Mouse (Mus musculus) inflammation-experienced regulatory T-cells, adult 16 weeks (primary cell): ENCODE measurements around the gene Taf13. TPM values are rescaled to one million over a fixed set of nuclear protein-coding genes. Genes with fewer than 3 reads are reported as not detected.

Source experiments
- polyA plus RNA-seq: library from polyadenylated mRNA; unstranded; fragments of 100-300 nt; shearing (Covaris generic); gene quantifications from one replicate; pipeline ENCODE4 v1.2.1, GENCODE M21; 2017

Gene Taf13
- polyA plus RNA-seq = 26.2 TPM

DNA sequence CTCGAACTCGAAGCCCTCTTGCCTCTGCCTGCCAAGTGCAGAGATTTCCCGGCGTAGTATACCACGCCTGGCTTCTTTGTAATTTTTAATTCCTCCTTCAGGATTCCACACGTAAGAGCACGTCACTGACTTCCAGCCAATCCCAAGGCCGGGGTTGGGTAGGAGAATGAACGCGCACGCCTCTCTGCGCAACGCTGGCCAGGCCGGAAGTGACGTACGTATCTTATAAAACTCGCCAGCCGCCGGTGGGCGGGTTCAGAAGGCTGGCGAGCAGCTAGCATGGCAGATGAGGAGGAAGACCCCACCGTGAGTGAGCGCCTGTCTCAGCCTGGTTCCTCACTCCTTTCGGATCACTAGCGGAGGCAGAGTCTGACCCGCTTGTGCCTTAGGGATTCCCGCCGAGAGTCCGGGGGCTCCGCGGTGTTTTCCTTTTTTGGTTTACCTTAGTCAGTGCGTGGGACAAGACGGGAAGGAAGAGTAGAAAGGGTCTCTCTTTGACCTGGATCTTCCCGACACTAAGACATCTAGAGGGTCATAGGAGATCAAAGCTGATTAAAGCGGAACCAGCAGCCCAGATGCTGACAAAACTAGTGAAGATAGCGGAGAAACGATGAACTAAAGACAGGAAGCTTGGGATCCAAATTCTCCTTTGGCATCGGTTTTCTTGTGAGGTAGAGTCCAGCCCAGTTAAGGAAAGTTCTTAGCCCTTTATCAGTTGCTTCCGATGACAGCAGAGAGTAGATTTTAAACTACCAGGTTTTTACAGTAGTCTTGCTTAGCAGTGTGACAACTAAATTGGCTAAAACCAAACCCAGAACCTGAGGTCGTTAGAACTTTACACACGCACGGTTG is at the start of gene Taf13:
Gene Taf13, plus strand, starts transcription at position 256 of the 852 bp plus-strand sequence.

DNA sequence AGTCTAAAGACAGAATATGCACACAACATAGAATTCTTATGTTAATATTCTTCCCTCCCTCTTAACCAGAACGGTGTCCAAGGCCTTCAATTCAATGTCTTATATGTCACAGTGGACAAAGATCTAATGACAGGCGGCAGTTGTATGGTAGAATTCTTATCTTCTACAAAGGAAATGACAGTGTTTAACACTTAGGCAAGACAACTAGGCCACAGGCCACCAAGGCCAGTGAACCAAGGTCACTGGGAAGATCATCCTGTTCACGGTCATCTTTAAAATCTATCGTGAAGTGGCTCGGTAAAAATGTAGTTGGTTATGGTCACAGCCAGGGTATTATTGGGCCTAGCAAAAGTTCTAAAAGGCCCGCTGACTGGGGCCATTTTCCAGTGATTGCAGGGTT is 37.5 kb upstream of the Taf13 start, which contains the start of gene 1700013F07Rik:
Gene 1700013F07Rik, plus strand, starts transcription at position 200 of the 400 bp plus-strand sequence.

GRCm38 (mm10) chr3:108536517-108537260 is 34.8 kb upstream of the Taf13 start, which contains the start of gene 5330417C22Rik:
Gene 5330417C22Rik, minus strand, starts transcription at chr3:108536536.

GRCm38 (mm10) chr3:108562133-108562730 is 9.3 kb upstream of the Taf13 start, which contains the start of gene Tmem167b:
Gene Tmem167b, minus strand, starts transcription at chr3:108562466.

DNA sequence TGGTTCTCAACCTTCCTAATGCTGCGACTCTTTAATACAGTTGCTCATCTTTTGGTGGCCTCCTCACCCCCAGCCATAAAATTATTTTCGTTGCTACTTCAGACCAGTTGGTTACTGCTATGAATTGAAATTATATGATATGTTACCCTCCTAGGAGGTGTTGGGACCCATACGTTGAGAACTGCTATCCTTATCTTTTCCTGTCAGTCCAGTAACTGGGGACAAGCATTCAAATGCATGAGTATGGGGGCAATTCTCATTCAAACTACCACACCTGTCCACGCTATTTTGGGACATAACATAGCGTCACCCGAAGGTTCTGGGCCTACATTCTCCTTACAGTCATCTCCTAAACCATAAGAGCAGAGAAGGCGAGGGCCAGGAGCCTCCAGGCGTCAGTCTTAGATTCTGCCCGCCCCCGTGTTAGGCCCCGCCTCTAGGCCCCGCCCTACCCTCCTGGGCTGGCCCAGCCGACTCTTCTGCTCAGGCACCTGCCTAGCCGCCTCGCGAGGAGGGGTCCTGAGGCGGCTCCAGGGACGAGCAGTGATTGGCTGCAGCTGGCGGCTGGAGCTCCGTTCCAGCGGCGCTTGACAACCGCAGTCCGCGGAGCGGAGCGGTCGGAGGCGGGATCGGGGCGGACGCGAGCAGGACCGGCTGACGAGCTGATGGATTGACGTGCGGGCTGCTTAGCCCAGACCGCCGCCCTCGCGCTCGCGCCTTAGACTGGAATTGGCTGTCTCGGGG is 19.5 kb downstream of the Taf13 start, which contains the start of gene Wdr47:
Gene Wdr47, plus strand, starts transcription at position 494 of the 744 bp plus-strand sequence.

Other genes starting within 250 kb of the Taf13 start
- gene Mybphl, start 206.8 kb upstream of the Taf13 start, polyA plus RNA-seq = not detected
- gene Psrc1, start 187.9 kb upstream of the Taf13 start, polyA plus RNA-seq = 1.4 TPM
- gene Celsr2, start 156.1 kb upstream of the Taf13 start, polyA plus RNA-seq = 0.61 TPM
- 185 TPM for gene Sars, start 126.5 kb upstream of the Taf13 start, polyA plus RNA-seq
- not detected for gene 1700013F07Rik, start 37.5 kb upstream of the Taf13 start, polyA plus RNA-seq
- 2.3 TPM for gene 5330417C22Rik, start 35.2 kb upstream of the Taf13 start, polyA plus RNA-seq
- gene Tmem167b, start 9.2 kb upstream of the Taf13 start, polyA plus RNA-seq = 39.7 TPM
- 16.6 TPM for gene Wdr47, start 19.6 kb downstream of the Taf13 start, polyA plus RNA-seq
- 80.6 TPM for gene Clcc1, start 82.2 kb downstream of the Taf13 start, polyA plus RNA-seq
- 3.2 TPM for gene Gpsm2, start 150.6 kb downstream of the Taf13 start, polyA plus RNA-seq
- not detected for gene Aknad1, start 168.0 kb downstream of the Taf13 start, polyA plus RNA-seq